Mouse (Mus musculus): Measurements from ENCODE around the gene Uxt. TPM values are rescaled to one million over a fixed set of nuclear protein-coding genes. Genes with fewer than 3 reads are reported as not detected.
A peak's percentile ranks its signal among the peaks of the same experiment; 100 is the strongest.

Gene Uxt
- polyA plus RNA-seq, 1 experiment = 32.7 TPM

DNA sequence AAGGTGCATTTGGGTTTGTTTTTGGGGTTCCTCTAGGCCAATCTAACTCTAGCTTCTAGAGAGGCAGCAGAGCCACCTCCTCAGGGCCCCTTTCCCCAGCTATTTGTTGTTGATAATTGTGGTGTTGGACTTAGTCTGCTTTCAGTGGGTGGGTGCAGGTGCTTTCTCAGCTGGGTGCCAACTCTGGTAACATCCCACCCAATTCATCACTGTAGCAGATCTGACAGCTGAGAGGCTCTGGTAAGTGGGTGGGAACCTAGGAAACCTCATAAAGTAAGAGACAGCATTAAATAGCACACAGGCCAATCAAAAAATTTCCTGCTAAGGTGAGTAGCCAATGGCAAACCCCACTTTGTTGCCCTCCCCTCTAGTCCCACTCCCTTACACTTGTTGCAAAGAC, 36.8 kb downstream of the Uxt start:
- TF ChIP-seq CTCF (conservative IDR thresholded peaks at IDR 0.05; ENCODE audit: insufficient read depth, insufficient read length, low read depth, low read length) (no peak), POLR2A (IDR thresholded peaks at IDR 0.05; ENCODE audit: low read depth, low read length) (no peak)
- Histone ChIP-seq H3K4me1 (ENCODE audit: control insufficient read depth, insufficient read depth, low read length) (no peaks in the 10 kb centered on the region; the same call in 1 of the 2 replicates), H3K36me3 (ENCODE audit: control insufficient read depth, insufficient read depth, low read length) (no peaks in the 10 kb centered on the region), H3K27me3 (replicated peaks; ENCODE audit: control insufficient read depth, insufficient read depth, low read length) (no peaks in the 10 kb centered on the region), H3K27ac (ENCODE audit: insufficient read depth, low read depth, low read length) (no peak overlapping the region), H3K4me3 (ENCODE audit: insufficient read depth, low read depth, low read length) (no peak overlapping the region)
- no peak for DNase-seq

DNA sequence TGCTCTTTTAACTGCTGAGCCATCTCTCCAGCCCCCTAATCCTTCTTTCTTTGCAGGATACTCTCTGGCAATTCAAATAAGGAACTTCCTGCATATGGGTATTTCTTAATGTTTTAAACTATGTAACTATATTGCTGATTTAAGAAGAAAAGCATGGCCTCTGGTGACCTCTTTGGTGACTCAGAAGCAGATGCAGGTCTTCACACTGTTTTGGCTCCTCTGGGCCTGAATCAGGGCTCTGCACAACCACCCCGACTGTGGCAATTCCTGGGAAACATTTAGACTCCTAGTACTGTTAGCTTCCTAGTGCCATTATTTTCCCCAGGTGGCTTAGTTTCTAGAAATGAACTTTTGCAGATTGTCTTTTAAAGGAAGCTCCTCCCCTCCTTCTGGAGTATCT, 38.3 kb downstream of the Uxt start:
- Histone ChIP-seq H3K4me1 (ENCODE audit: control insufficient read depth, insufficient read depth, low read length) (no peaks in the 10 kb centered on the region; the same call in 1 of the 2 replicates), H3K4me3 (ENCODE audit: insufficient read depth, low read depth, low read length) (no peak overlapping the region), H3K27me3 (replicated peaks; ENCODE audit: control insufficient read depth, insufficient read depth, low read length) (no peaks in the 10 kb centered on the region), H3K27ac (ENCODE audit: insufficient read depth, low read depth, low read length) (no peak overlapping the region), H3K36me3 (ENCODE audit: control insufficient read depth, insufficient read depth, low read length) (no peaks in the 10 kb centered on the region)
- no peak for DNase-seq
- TF ChIP-seq CTCF (conservative IDR thresholded peaks at IDR 0.05; ENCODE audit: insufficient read depth, insufficient read length, low read depth, low read length) (no peak), POLR2A (IDR thresholded peaks at IDR 0.05; ENCODE audit: low read depth, low read length) (no peak)
- WGBS = 80% methylated on average over 1 of the region's 1 CpGs

DNA sequence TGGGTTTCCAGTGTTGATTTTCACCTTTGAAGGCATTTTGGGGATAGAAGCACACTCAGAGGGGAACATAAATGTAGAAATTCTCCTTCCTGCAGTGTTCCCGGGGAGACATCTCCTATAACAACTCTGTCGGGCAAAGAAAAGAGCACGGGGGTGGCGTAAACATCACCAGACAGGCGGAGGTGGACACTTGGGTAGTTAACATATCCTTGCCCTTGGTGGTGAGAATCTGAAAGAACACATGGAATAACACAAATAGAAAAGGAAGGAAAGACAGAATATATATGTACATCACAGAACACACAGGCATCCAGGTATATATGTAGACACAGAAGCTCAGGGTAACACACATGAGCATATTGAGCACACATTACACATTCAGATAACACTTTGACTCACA, 40.5 kb downstream of the Uxt start:
- Histone ChIP-seq H3K36me3 (ENCODE audit: control insufficient read depth, insufficient read depth, low read length) (no peaks in the 10 kb centered on the region), H3K27me3 (replicated peaks; ENCODE audit: control insufficient read depth, insufficient read depth, low read length) (no peaks in the 10 kb centered on the region), H3K4me1 (ENCODE audit: control insufficient read depth, insufficient read depth, low read length) (no peaks in the 10 kb centered on the region; the same call in 1 of the 2 replicates), H3K4me3 (ENCODE audit: insufficient read depth, low read depth, low read length) (no peak overlapping the region), H3K27ac (ENCODE audit: insufficient read depth, low read depth, low read length) (no peak overlapping the region)
- no peak for TF ChIP-seq CTCF (conservative IDR thresholded peaks at IDR 0.05; ENCODE audit: insufficient read depth, insufficient read length, low read depth, low read length)
- no peak for TF ChIP-seq POLR2A (IDR thresholded peaks at IDR 0.05; ENCODE audit: low read depth, low read length)
- DNase-seq = no peak
- 17% methylated on average over 5 of the region's 5 CpGs for WGBS

DNA sequence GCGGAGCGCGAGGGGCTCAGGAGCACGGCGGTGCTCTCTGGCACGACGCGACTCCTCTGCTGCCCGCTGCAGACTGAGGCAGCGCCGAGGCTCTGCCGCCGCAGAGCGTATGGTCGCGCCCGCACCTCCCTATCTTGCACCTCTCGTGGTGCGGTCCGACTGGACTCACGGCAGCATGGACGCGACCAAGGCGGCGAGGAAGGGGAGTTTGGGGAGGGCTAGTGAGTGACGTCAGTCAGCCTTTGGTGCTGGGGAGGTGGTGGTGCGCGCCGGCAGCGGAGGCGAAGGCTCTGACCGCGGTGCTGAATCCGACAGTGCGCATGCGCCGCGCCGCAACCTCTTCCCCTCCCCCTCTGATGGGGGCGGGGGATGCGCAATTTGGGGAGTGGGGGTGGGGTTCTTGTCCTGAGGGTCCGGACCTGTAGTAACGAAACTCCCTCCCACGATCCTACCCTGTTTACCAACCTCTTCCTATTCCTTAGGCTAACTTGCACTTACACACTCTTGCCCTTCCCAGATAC, 40.9 kb downstream of the Uxt start, which contains the start of gene Syn1:
Gene Syn1 (minus strand): TSS at position 161 of the 521 bp plus-strand sequence.
- Histone ChIP-seq H3K4me1 (ENCODE audit: control insufficient read depth, insufficient read depth, low read length) (no peaks in the 10 kb centered on the region; the same call in 1 of the 2 replicates), H3K27ac (ENCODE audit: insufficient read depth, low read depth, low read length) (no peak within 1 kb of the TSS), H3K4me3 (ENCODE audit: insufficient read depth, low read depth, low read length) (peak within 1 kb of the TSS; percentile 53), H3K27me3 (replicated peaks; ENCODE audit: control insufficient read depth, insufficient read depth, low read length) (no peaks in the 10 kb centered on the region), H3K36me3 (ENCODE audit: control insufficient read depth, insufficient read depth, low read length) (no peaks in the 10 kb centered on the region)
- WGBS = 0% methylated on average over 17 of the region's 44 CpGs
- TF ChIP-seq CTCF (conservative IDR thresholded peaks at IDR 0.05; ENCODE audit: insufficient read depth, insufficient read length, low read depth, low read length) = no peak
- TF ChIP-seq POLR2A (IDR thresholded peaks at IDR 0.05; ENCODE audit: low read depth, low read length) = no peak
- peak; percentile 80 for DNase-seq

DNA sequence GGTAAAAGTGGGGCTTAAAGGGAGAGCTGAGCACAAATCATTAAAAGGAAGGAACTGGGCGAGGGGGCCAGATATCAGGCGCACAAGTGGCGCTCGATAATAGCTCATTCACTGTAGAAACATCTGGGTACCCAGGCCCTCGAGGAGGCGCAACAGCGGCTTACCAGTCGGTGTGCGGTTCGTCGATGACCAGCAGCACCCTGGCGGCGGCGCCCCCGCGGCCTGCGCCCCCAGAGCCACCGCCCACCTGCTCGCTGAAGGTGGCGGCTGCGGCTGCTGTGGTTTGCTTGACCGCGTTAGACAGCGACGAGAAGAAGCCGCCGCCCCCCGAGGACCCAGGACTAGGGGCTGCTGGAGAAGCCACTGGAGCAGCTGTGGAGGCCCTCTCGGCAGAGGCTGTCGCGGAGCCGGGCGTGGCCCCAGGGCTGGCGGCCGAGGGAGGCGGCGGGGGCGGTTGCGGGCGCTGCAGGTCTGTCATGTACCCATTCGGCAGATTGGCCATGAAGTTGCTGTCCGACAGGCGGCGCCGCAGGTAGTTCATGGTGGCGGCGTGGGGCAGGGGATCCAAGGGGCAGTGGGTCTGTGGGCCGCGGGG, 41.5 kb downstream of the Uxt start:
- no peak overlapping the region for H3K27ac ChIP-seq (ENCODE audit: insufficient read depth, low read depth, low read length)
- no peaks in the 10 kb centered on the region; the same call in 1 of the 2 replicates for H3K4me1 ChIP-seq (ENCODE audit: control insufficient read depth, insufficient read depth, low read length)
- DNase-seq = no peak
- H3K27me3 ChIP-seq (replicated peaks; ENCODE audit: control insufficient read depth, insufficient read depth, low read length) = no peaks in the 10 kb centered on the region
- no peak for TF ChIP-seq CTCF (conservative IDR thresholded peaks at IDR 0.05; ENCODE audit: insufficient read depth, insufficient read length, low read depth, low read length)
- no peak for TF ChIP-seq POLR2A (IDR thresholded peaks at IDR 0.05; ENCODE audit: low read depth, low read length)
- no peaks in the 10 kb centered on the region for H3K36me3 ChIP-seq (ENCODE audit: control insufficient read depth, insufficient read depth, low read length)
- 2% methylated on average over 33 of the region's 49 CpGs for WGBS
- H3K4me3 ChIP-seq (ENCODE audit: insufficient read depth, low read depth, low read length) = peak overlapping the region; percentile 53

DNA sequence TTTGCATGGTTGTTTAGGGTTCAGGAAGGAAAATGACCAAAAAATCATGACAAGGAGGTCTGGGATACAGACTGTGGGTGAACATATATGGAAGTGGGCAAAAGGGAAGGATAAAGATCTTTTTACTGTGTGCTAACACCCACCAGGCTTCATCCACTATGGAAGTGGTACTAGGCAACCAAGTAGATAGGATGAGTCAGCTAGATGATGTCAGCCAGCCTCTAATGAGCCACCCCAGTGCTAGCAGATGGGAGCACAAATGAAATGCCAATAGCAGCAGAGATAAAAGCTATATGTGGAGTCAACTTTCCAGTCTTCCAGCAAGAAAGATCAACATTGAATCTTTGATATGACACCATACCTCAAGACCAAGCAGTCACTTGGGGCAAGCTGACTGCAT, 46.7 kb downstream of the Uxt start:
- no peak for DNase-seq
- H3K27ac ChIP-seq (ENCODE audit: insufficient read depth, low read depth, low read length) = no peak overlapping the region
- no peaks in the 10 kb centered on the region for H3K27me3 ChIP-seq (replicated peaks; ENCODE audit: control insufficient read depth, insufficient read depth, low read length)
- TF ChIP-seq CTCF (conservative IDR thresholded peaks at IDR 0.05; ENCODE audit: insufficient read depth, insufficient read length, low read depth, low read length) = no peak
- no peak for TF ChIP-seq POLR2A (IDR thresholded peaks at IDR 0.05; ENCODE audit: low read depth, low read length)
- no peak overlapping the region for H3K4me3 ChIP-seq (ENCODE audit: insufficient read depth, low read depth, low read length)
- H3K36me3 ChIP-seq (ENCODE audit: control insufficient read depth, insufficient read depth, low read length) = no peaks in the 10 kb centered on the region
- H3K4me1 ChIP-seq (ENCODE audit: control insufficient read depth, insufficient read depth, low read length) = no peaks in the 10 kb centered on the region

DNA sequence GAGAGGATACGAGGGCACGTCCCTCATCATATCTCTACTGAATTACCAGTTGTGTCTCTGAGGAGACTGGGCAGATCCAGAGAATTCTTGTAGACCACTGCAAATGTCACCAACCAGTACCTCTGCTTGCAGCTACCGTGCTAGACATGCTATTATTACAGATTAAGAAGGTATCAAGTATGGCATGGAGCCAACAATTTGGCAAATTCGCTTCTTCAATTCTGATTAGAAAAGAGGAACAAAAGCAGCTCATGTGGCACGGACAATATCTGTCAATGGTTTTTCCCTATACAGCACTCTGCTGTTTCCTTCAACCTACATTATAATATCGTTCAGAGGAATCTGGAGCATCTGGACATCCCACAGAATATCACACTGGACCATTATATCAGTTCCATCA, 48.1 kb downstream of the Uxt start:
- 86% methylated on average over 6 of the region's 6 CpGs for WGBS

More for the DNA sequence above, 48.1 kb downstream of the Uxt start:
- H3K27ac ChIP-seq (ENCODE audit: insufficient read depth, low read depth, low read length) = no peak overlapping the region
- no peak overlapping the region for H3K4me3 ChIP-seq (ENCODE audit: insufficient read depth, low read depth, low read length)
- H3K27me3 ChIP-seq (replicated peaks; ENCODE audit: control insufficient read depth, insufficient read depth, low read length) = no peaks in the 10 kb centered on the region
- no peak for DNase-seq
- no peaks in the 10 kb centered on the region for H3K36me3 ChIP-seq (ENCODE audit: control insufficient read depth, insufficient read depth, low read length)
- H3K4me1 ChIP-seq (ENCODE audit: control insufficient read depth, insufficient read depth, low read length) = no peaks in the 10 kb centered on the region
- TF ChIP-seq POLR2A (IDR thresholded peaks at IDR 0.05; ENCODE audit: low read depth, low read length) = no peak
- TF ChIP-seq CTCF (conservative IDR thresholded peaks at IDR 0.05; ENCODE audit: insufficient read depth, insufficient read length, low read depth, low read length) = no peak
